Mouse (Mus musculus) cortical plate, adult 2 months (tissue): ENCODE measurements around the gene Top3a.

Source experiments
- CTCF ChIP-seq: fragments of 200-500 bp; IDR thresholded peaks from 2 replicates; pipeline ENCODE4 v1.5.1; 2011; ENCODE audit warnings: mild to moderate bottlenecking, control low read depth, low read length; ENCODE audit not compliant: insufficient read depth; ENCODE audit errors: extremely low read depth
- POLR2A ChIP-seq: fragments of 200-500 bp; IDR thresholded peaks from 2 replicates; pipeline ENCODE4 v1.6.1; 2011; ENCODE audit warnings: mild to moderate bottlenecking, low read length, control low read depth; ENCODE audit not compliant: insufficient read depth; ENCODE audit errors: extremely low read depth

- TF ChIP-seq POLR2A = no peak
- TF ChIP-seq CTCF = no peak
These were observed 36.8 kb downstream of the Top3a start for GRCm38 (mm10) chr11:60740321-60740720.
